Mouse (Mus musculus) C2C12 (cell line): Measurements from ENCODE around the gene Irf8. TPM values are rescaled to one million over a fixed set of nuclear protein-coding genes. Genes with fewer than 3 reads are reported as not detected.

ENCODE experiments used
- H3K27me3 ChIP-seq: one replicate; pipeline ENCODE4 v1.6.1; 2011; ENCODE audit not compliant: control insufficient read depth, insufficient read depth, insufficient read length
- H3K36me3 ChIP-seq: one replicate; pipeline ENCODE4 v1.6.1; 2011; ENCODE audit not compliant: control insufficient read depth, insufficient read depth
- H3K4me3 ChIP-seq: one replicate; pipeline ENCODE4 v1.5.1; 2011; ENCODE audit warnings: mild to moderate bottlenecking, control low read depth; ENCODE audit not compliant: poor library complexity, insufficient read depth, severe bottlenecking
- H3K79me2 ChIP-seq: one replicate; pipeline ENCODE4 v1.6.1; 2011; ENCODE audit not compliant: control insufficient read depth, insufficient read depth
- H3K79me3 ChIP-seq: one replicate; pipeline ENCODE4 v1.6.1; 2011; ENCODE audit warnings: low read depth, control low read depth
- H3ac ChIP-seq: one replicate; pipeline ENCODE3; 2011; ENCODE audit warnings: low read depth; ENCODE audit not compliant: control insufficient read depth, insufficient read length
- CEBPB ChIP-seq: IDR thresholded peaks from one replicate; pipeline ENCODE4 v1.6.1; 2011; ENCODE audit warnings: low read depth, mild to moderate bottlenecking, control low read depth, moderate library complexity
- CTCF ChIP-seq: IDR thresholded peaks from one replicate; pipeline ENCODE4 v1.5.1; 2011; ENCODE audit not compliant: control insufficient read depth, insufficient read depth, insufficient read length
- FOSL1 ChIP-seq: IDR thresholded peaks from one replicate; pipeline ENCODE4 v1.8.0; 2011; ENCODE audit warnings: mild to moderate bottlenecking, low read length; ENCODE audit not compliant: poor library complexity, insufficient read depth, severe bottlenecking
- MAX ChIP-seq: IDR thresholded peaks from one replicate; pipeline ENCODE4 v1.6.1; 2011; ENCODE audit warnings: mild to moderate bottlenecking, control low read depth
- MYOD1 ChIP-seq: IDR thresholded peaks from one replicate; pipeline ENCODE4 v1.6.1; 2011; ENCODE audit warnings: low read depth; ENCODE audit not compliant: control insufficient read depth, insufficient read length
- MYOG ChIP-seq: IDR thresholded peaks from one replicate; pipeline ENCODE4 v1.6.1; 2011; ENCODE audit not compliant: control insufficient read depth, insufficient read length; ENCODE audit errors: extremely low read depth
- USF1 ChIP-seq: IDR thresholded peaks from one replicate; pipeline ENCODE4 v1.6.1; 2011; ENCODE audit warnings: low read depth, mild to moderate bottlenecking, control low read depth, moderate library complexity
- polyA plus RNA-seq: library from polyadenylated mRNA; unstranded; fragments of >200 nt; fragmentation: generic; extraction: Trizol; gene quantifications from one replicate; pipeline ENCODE4 v1.2.1, GENCODE M21; 2012; ENCODE audit warnings: missing spikeins

Irf8 gene
- polyA plus RNA-seq, 1 experiment = not detected

DNA sequence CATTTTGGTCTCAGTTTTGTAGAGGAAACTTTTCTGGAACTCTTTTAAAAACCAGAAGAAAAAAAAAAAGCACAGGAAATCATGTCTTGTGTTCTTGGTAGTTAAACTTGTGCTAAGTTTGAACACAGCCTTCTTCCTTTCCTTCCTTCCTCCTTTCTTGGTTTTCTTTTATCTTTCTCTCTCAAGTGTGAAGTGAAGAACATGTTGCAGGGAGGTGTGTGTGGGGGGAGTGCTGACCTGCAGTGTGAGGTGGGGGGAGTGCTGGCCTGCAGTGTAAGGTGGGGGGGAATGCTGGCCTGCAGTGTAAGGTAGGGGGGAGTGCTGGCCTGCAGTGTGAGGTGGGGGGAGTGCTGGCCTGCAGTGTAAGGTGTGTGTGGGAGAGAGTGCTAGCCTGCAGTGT, 28.5 kb downstream of the Irf8 start:
- H3K27me3 ChIP-seq = peaks cover 78% of the 10 kb centered on the region

DNA sequence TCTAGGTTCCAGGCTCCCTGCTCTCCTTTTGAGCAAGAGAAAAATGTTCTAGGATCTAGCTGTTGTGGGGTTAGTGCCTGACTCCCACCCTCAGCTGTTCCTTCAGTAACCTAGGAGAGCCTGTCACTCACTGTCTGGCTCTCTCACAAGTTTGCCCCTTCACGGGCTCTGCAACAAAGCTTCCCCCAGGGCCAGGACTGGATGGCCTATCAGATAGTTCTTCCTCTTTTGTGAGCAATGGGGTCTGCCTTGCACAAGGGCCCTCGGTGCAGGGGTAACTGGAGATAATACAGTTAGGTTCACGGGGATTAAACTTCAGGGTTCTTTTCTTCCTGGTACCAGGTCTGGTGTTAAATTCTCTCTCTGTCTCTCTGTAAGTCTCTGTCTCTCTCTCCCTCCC, 30.5 kb downstream of the Irf8 start:
- Histone ChIP-seq H3ac (no peak overlapping the region), H3K79me3 (no peaks in the 10 kb centered on the region), H3K79me2 (no peaks in the 10 kb centered on the region), H3K36me3 (no peaks in the 10 kb centered on the region), H3K4me3 (no peak overlapping the region), H3K27me3 (peaks cover 78% of the 10 kb centered on the region)
- TF ChIP-seq CEBPB (no peak), FOSL1 (no peak), CTCF (no peak), MYOD1 (no peak), USF1 (no peak), MAX (no peak), MYOG (no peak)

More for the DNA sequence above, 28.5 kb downstream of the Irf8 start:
- no peak overlapping the region for H3K4me3 ChIP-seq
- no peaks in the 10 kb centered on the region for H3K79me2 ChIP-seq
- TF ChIP-seq FOSL1 (no peak), USF1 (no peak), CEBPB (no peak), MAX (no peak), MYOD1 (no peak), MYOG (no peak), CTCF (no peak)
- no peak overlapping the region for H3ac ChIP-seq
- H3K79me3 ChIP-seq = no peaks in the 10 kb centered on the region
- no peaks in the 10 kb centered on the region for H3K36me3 ChIP-seq

DNA sequence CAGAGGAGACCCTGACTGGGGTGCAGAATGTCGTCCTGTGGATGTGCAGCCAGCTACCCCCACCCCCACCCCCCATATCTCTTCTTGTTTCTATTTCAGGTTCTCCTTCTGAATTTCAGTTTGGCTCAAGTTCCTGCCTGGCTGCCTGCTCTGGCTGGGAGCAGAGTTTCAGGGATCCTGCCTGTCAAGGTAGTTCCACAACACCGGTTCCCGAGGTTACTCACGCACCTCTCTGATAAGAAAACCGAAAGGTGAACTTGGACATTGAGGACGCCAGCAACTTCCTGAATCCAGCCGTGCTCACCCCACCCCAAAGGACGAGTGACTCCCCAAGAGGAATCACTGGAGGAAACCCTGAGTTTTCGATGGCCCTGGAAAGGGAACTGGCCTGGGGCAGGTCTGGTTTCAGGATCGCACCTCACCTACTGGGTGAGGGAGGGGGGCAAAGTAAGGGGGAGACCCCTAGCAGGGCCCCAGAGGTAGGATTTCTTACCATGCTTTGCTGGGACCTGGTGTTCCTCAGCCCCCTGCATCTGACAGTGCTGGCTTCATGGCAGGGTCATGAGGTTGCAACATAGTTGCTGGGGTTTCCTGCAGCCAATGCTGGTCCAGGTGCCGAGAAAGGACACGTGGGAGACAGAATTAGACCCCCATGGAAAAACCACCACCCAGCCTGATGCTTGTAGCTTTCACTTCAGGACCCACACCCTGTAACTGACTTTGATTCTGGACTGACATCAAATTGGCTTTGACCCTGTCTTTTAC, 32.5 kb downstream of the Irf8 start:
- no peaks in the 10 kb centered on the region for H3K36me3 ChIP-seq
- H3K27me3 ChIP-seq = peaks cover 85% of the 10 kb centered on the region
- no peaks in the 10 kb centered on the region for H3K79me2 ChIP-seq
- H3K79me3 ChIP-seq = no peaks in the 10 kb centered on the region
- no peak for TF ChIP-seq CEBPB
- no peak for TF ChIP-seq MYOD1
- no peak for TF ChIP-seq CTCF
- no peak for TF ChIP-seq FOSL1
- no peak for TF ChIP-seq MAX
- TF ChIP-seq MYOG = no peak
- TF ChIP-seq USF1 = no peak
- H3ac ChIP-seq = no peak overlapping the region
- no peak overlapping the region for H3K4me3 ChIP-seq

DNA sequence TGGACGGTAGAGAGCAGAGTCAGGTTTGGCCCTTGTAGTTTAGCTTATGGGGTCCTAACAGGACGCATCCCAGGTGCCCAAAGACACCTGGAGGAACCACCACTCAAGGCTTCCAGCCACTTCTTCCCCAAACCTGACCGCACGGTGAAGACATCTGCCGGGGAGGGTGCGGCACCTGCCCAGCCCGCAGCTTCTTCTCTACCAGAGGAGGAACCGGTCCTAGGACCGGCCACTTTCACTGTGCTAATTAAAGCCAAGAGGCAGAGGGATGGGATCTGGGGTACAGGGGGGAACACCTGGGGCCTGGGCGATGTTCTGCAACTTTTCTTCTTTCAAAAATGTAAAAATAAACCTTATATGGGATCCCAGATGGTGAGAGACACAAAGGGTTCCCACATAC, 41.0 kb downstream of the Irf8 start:
- H3K27me3 ChIP-seq = peaks cover 89% of the 10 kb centered on the region
- TF ChIP-seq MYOG (no peak), CTCF (no peak), MYOD1 (no peak), CEBPB (no peak), MAX (no peak), FOSL1 (no peak), USF1 (no peak)

DNA sequence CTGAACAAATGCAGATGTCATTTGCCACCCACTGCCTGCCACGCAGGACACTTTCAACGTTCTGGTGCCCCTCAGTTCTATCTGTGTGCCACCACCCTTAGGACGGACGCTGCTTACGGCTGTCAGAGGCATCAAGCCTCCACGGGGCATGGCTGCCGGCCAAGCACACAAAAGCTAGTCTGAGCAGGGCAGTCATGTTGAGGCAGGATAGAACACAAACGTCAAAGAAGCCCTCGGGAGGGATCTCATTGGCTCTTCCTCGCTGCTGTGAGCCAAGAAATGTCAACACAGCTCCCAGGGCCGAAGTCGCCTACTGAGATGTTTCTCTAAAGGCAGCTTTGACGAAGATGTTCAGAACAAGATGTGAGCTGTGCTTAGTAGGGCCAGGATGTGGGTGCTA, 41.6 kb downstream of the Irf8 start:
- Histone ChIP-seq H3K79me3 (no peaks in the 10 kb centered on the region), H3K4me3 (no peak overlapping the region), H3K27me3 (peaks cover 89% of the 10 kb centered on the region), H3ac (no peak overlapping the region), H3K36me3 (no peaks in the 10 kb centered on the region), H3K79me2 (no peaks in the 10 kb centered on the region)
- TF ChIP-seq USF1 (no peak), CEBPB (no peak), CTCF (no peak), MYOG (no peak), MAX (no peak), FOSL1 (no peak), MYOD1 (no peak)

More for the DNA sequence above, 41.0 kb downstream of the Irf8 start:
- Histone ChIP-seq H3ac (no peak overlapping the region), H3K4me3 (no peak overlapping the region), H3K79me2 (no peaks in the 10 kb centered on the region), H3K36me3 (no peaks in the 10 kb centered on the region), H3K79me3 (no peaks in the 10 kb centered on the region)

DNA sequence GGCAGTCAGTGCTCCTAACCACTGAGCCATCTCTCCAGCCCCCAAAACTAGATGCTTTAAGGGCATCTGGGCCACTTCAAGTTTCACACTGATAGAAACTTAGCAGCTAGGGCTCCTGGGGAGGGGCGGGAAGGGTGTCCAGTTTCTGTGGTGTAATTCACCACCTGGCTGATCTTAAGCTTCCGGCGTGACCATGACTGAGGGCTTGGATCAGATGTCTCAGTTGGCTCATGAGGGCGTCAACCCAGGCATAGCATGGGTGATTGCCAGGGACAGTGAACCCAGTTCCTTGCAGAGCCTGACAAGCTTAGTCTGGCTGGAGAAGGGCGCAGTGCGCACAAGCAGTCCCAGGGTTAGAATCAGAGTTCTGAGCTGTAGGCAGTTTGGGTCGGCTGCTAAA, 42.9 kb downstream of the Irf8 start:
- H3K79me2 ChIP-seq = no peaks in the 10 kb centered on the region
- TF ChIP-seq CEBPB (no peak), FOSL1 (no peak), USF1 (no peak), MYOG (no peak), MAX (no peak), MYOD1 (no peak), CTCF (no peak)
- H3K36me3 ChIP-seq = no peaks in the 10 kb centered on the region
- H3K79me3 ChIP-seq = no peaks in the 10 kb centered on the region
- no peak overlapping the region for H3ac ChIP-seq
- H3K4me3 ChIP-seq = no peak overlapping the region
- peaks cover 89% of the 10 kb centered on the region for H3K27me3 ChIP-seq
